Mouse (Mus musculus) cerebellum, postnatal 14 days (tissue): ENCODE data around the gene Cyp2c54.
"Not testable (repeated sequence)": the region's sequence is repeated elsewhere in the genome, so short reads cannot be mapped to it uniquely, and the experiment has no call there.

Source experiments
- DNase-seq, 2 experiments: peaks; one replicate each; pipeline ENCODE4 v3.0.0; 2021; ENCODE audit warnings: mixed read lengths in 2 of 2

The Cyp2c54 gene

DNA sequence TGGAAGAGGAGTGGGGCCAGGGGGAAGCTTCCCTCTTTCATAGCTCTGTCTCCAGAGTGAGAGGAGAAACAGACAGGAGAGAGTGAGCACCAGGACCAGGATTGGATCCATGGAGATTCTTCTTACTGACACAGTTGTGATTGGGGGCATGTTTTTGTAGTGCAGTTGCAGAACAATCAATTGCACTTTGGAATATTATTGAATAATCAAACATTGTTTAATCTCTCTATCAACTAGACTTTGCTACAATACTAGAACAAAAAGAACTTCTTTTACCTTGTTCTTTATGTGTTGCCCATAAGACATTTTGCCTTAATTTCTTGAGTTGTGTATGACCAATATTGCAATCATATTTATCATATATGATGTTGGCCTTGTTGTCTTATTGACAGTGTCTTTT, at the start of gene Cyp2c54:
Gene Cyp2c54 (minus strand): TSS at position 127 of the 400 bp plus-strand sequence.
- DNase-seq = no peak

DNA sequence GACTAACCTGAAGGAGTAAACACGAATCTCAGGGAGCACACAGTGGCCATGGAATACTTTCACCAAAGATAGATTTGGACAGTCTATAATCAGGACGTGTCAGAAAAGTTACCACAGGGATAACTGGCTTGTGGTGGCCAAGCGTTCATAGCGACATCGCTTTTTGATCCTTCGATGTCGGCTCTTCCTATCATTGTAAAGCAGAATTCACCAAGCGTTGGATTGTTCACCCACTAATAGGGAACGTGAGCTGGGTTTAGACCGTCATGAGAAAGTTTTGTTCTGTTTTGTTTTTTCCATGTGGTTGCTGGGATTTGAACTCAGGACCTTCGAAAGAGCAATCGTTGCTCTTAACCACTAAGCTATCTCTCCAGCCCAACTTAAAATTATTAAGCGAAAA, 46.0 kb upstream of the Cyp2c54 start:
- DNase-seq = not testable (repeated sequence)

DNA sequence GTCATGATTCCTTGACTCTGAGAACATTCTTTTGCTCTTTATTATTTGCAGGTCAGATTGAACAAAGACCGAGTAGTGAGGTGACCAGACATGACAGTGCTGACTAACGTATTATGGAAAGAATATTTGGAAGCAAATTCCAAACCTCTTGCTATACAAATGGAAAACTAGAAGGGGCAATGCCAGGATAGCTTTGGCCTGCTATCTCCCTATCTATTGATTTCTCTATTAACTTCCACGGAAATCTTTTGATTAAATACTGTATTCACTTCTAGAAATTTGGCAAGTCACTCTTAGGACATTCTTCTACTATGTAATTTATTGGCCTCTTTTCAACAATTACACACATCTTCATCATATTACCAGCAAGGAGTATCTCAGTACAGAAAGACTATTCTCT, 17.5 kb upstream of the Cyp2c54 start:
- DNase-seq = no peak

DNA sequence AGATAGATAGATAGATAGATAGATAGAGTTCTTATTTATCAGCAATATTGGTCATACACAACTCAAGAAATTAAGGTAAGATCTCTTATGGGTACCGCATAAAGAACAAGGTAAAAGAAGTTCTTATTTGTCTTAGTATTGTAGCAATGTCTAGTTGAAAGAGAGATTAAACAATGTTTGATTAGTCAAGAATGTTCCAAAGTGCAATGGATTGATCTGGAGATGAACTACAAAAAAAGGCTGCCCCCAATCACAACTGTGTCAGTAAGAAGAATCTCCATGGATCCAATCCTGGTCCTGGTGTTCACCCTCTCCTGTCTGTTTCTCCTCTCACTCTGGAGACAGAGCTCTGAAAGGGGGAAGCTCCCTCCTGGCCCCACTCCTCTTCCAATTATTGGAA, 15.8 kb upstream of the Cyp2c54 start, which contains the start of gene Cyp2c50:
Gene Cyp2c50 (plus strand): TSS at position 268 of the 400 bp plus-strand sequence.
- not testable (repeated sequence) for DNase-seq

DNA sequence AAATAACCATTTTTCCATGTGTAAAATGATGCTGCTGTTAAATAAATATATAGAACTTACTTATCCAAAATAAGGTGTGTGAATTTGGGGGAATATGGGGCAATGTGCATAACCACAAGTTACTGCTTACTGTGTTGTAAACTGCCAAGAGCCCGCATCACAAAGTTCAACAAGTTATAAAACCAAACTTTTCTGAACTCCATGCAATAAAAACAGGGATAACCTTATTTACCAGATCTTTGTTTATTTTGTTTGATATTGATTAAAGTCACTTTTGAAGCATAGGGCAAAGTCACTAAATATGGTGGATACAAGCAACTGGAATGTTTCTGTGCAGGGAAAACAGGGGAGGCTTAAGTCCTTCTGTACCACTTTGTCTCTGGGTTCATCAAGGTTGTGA, 14.8 kb upstream of the Cyp2c54 start:
- no peak for DNase-seq

DNA sequence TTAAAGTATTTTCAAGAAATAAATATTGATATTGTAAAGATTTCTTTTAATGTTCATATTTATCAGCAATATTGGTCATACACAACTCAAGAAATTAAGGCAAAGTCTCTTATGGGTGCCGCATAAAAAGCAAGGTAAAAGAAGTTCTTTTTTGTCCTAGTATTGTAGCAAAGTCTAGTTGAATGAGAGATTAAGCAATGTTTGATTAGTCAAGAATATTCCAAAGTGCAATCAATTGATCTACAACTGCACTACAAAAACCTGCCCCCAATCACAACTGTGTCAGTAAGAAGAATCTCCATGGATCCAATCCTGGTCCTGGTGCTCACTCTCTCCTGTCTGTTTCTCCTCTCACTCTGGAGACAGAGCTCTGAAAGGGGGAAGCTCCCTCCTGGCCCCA, 81.5 kb downstream of the Cyp2c54 start, which contains the start of gene Cyp2c37:
Gene Cyp2c37 (plus strand): TSS at position 285 of the 400 bp plus-strand sequence.
- not testable (repeated sequence) for DNase-seq

DNA sequence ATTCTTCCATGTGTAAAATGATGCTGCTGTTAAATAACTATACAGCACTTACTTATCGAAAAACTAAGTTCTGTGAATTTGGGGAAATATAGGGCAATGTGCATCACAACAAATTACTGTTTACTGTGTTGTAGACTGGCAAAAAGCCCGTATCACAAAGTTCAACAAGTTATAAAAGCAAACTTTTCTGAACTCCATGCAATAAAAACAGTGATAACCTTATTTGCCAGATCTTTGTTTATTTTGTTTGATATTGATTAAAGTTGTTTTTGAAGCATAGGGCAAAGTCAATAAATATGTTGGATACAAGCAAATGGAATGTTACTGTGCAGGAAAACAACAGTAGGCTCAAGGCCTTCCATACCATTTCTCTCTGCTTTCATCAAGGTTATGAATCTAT, 84.2 kb downstream of the Cyp2c54 start:
- DNase-seq = no peak
